Mouse (Mus musculus): ENCODE measurements around the gene Klhl2.

Klhl2 gene

GRCm38 (mm10) chr8:64849897-64850541, at the start of gene Klhl2:
Gene Klhl2, minus strand, starts transcription at chr8:64850017.
- DNase-seq (ENCODE audit: low spot score in 2 of 2): peak; percentile 36 to 72

- no peak for DNase-seq (ENCODE audit: low spot score in 2 of 2)
These were observed 48.9 kb upstream of the Klhl2 start for GRCm38 (mm10) chr8:64898710-64899109.

DNA sequence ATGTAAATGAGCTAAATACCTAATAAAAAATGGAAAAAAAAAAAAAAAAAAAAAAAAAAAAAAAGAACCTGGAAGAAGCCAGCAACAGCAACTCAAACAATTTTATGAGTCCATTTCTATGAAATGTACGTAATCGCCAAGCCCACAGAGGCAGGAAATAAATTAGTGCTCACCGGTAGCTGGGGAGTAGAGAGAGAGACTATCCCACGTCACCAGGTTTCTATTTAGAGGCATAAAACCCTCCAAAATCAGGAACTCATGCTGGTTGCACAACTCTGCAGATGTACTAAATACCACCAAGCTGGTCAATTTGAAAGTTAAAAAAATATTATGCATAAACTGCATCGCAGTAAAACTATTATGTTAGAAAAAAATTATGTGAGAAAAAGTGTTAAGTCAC, 46.9 kb upstream of the Klhl2 start:
- DNase-seq (ENCODE audit: low spot score in 2 of 2): no peak

- no peak for DNase-seq (ENCODE audit: low spot score in 2 of 2)
These were observed 30.9 kb upstream of the Klhl2 start for GRCm38 (mm10) chr8:64880619-64881200.

DNA sequence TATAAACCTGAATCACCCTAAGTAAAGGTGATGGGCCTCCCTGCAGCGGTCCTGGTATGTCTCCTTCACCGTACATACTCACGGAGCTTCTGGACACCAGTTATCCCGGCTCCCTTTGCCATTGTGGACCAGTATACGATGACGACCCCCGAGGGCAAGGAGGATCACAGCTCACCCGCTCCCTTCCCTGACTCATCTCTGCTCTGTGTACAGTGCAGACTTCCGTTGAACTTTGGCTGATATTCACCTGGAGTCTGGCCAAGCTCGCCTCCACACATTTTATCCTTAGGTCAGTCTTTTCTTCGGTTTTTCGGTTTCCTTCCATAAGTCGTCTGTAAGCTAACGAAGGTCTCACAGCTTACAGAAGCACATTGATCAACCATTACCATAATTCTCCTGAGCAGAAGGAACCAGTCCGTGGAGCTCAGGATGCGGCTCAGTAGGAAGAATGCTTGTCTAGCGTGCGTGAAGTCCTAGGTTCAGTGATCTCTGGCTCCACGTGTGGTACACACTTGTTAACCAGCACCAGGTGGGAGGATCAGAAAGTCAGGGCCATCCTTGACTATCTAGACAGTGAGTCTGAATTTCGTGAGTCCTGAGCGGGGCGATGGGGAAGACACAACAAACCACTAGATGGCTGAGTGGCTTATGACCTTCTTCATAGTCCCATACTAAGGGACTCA, 28.0 kb upstream of the Klhl2 start:
- DNase-seq (ENCODE audit: low spot score in 2 of 2): no peak

DNA sequence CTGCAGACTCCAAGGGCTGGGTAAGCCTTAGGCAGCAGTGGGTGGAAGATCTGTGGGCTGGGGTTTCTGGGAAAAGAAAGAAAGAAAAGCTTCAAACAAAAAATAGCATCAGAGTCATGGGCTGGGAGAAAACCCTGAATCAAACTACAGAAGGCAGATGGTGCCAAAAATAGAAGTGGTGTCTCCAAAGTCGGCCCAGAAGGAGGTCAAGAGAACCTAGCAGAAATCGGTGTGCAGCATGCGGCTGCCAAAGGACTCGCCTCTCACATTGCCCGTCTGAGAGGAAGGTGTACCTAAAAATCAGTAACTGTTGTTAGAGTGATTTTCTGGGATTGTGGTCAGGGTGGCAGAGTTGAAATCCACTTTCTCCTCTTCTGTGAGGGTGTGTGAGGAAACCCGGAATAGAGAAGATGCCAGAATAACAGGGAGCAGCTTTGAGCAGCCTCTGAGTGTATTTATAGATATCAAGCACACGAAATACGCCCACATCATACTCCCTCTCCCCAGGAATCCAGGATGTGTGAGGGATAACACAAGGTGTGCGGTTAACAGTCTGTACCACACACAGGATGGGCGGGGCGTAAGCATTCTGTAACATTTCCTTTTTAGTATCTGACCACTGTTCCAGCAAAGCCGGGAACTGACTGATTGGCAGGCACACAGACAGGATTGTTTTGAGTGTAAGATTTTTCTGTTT, 21.8 kb upstream of the Klhl2 start:
- DNase-seq (ENCODE audit: low spot score in 2 of 2): no peak

GRCm38 (mm10) chr8:64870218-64870617, 20.4 kb upstream of the Klhl2 start:
- DNase-seq (ENCODE audit: low spot score in 2 of 2): no peak

DNA sequence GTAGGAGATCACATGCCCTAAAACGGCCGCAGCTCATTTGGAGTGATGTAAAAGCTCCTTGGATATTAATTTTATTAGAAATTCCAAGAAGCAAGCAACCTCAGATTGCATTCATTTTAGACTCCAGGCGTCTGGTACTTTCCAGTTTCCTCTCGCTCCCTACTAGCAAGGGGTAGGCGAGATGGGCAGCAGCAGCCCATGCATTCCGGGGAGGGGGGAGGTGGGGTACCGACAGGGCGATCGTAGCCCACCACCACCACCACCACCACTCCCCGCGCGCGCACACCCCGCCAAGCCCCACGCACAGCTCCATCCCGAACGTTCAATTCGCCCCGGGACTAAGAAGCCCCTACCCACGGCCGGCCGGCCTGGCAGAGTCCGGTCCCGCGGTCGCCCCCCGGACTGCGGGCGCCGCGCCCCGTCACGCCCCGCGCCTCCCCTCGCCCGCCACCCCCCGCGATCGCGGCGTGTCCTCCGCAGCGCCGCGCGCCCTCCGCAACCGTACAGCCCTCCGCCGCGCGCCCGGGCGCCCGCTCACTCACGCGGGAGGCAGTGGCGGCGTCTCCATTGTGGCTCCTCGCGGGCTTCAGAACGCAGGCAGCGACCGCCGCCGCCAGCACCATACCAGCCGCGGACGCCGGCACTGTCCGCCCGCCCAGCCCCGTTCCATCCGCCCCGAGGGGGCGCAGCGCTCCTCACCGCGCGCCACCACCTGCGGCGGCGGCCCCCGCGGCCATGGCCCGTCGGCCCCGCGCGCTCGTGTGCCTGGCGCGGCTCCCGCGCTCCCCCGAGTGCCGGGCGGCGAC, 523 bp downstream of the Klhl2 start:
- DNase-seq (ENCODE audit: low spot score in 2 of 2): peak; percentile 25 to 52

DNA sequence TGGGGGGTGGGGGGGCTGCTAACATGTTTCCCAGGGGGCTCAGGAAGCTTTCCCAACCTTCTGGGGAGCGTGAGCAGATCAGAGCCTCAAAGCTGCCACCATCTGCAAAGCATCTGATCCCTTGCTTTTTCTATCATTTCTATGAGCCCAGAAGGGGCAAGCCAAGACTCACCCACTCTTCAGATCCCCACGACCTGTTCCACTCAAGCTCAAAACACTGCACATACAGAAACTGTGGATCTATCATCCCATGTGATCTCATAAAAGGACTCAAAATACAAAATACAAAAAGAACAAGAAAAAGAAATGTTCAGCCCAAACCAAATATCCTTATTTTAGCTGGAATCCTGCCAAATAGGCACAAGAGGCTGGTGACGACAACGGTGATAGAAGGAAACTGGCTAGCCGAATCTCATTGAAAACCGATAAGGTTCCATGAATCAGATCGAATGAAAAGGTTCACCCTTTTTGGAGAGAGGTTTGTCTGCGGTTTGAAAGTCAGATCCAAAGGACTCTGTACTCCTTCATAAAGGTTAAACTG, 1.5 kb downstream of the Klhl2 start:
- no peak for DNase-seq (ENCODE audit: low spot score in 2 of 2)

DNA sequence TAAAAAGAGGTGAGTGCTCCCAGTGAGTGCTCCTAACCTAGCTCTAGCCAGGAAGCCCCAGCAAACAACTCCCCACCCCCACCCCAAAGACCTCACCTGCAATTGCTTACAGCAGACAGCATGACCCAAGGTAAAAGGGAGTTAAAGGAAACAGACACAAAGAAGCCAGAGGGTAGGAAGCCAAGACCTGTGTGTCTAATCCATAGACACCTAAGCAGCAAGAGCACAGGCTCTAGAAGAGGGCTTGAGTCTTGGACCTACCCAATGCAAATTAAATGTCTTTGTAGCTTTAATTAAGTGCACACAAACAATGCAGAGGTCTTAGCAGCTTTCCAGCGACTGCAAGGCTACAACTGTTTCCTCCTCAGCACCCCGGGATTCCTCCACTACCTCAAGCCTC, 2.2 kb downstream of the Klhl2 start:
- no peak for DNase-seq (ENCODE audit: low spot score in 2 of 2)

DNA sequence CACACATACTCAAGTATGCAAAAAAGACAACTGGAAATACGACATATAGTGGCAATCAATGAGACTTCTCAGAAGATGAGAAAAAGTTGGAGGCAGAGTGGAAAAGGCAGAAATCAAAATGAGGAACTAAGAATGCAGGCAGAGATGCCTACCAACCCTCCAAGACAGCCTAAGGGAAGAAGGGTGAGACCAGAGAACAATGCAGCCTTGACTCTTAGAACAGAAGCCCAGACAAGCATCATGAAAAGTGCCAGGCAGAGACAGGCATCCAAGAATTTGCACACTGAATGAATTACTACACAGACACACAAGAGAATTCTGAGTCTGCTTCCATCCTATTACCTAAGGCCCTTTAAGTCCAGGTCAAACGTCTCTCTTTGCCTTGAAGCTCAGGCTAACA, 2.6 kb downstream of the Klhl2 start:
- DNase-seq (ENCODE audit: low spot score in 2 of 2): no peak

DNA sequence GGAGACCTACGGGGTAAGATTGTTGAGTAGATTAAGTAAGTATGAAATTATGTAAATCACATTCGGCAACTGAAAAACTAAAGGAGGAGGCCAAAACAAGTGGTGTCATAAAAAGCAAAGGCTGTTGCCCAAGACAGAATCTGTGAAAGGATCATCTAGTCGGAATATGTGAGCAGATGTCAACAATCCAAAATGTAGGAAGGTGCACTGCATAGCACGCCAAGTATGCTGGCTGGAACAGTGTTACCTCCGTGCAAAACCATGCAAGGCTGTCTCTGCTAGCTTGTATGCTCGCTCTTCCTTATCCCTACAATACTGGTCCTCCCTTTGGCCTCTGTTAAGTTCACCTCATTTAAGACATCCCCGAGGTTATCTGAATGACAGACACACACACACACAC, 4.5 kb downstream of the Klhl2 start:
- DNase-seq (ENCODE audit: low spot score in 2 of 2): no peak

DNA sequence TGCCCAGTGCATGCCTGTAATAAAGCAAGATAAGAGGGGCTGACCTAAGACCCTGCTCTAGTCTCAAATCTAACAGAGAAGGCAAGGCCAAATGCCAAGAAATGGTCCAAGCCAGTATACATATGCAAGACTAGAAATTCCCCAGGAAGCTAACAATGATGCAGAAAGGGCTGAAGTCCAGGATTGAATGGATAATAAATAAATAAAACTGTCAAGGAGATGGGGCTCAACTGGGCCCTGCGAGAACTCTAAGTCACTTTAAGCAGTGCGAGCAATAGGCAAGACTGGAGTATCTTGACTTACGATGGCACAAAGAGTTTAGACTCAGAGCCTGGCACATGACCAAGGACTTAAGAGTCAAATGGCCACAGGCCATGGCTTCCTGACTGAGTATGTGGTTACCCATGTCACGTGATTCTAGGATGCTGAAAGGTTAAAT, 5.8 kb downstream of the Klhl2 start:
- no peak for DNase-seq (ENCODE audit: low spot score in 2 of 2)

- no peak for DNase-seq (ENCODE audit: low spot score in 2 of 2)
These were observed 6.6 kb downstream of the Klhl2 start for GRCm38 (mm10) chr8:64843168-64843567.

- DNase-seq (ENCODE audit: low spot score in 2 of 2): no peak
These were observed 7.9 kb downstream of the Klhl2 start for GRCm38 (mm10) chr8:64841747-64842406.

DNA sequence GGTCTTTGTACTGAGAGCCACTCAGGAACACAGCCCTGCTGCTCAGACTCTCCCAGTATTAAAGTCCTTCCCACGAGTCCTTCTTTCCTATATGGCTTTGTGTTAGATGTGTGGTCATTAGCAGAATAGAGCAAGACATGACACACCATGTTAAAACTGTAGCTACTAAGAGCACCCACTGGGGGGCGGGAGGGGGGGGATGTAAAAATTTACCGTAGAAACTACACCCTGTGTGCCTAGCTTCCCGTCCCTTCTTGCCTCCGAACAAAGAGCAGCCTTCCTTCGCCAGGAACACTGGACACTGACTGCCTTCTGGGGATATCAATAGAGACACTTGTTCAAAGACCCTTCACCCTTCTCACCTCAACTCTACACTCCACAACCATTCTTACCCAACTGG, 10.2 kb downstream of the Klhl2 start:
- no peak for DNase-seq (ENCODE audit: low spot score in 2 of 2)

- no peak for DNase-seq (ENCODE audit: low spot score in 2 of 2)
These were observed 14.2 kb downstream of the Klhl2 start for GRCm38 (mm10) chr8:64835475-64836122.

- DNase-seq (ENCODE audit: low spot score in 2 of 2): no peak
These were observed 15.5 kb downstream of the Klhl2 start for GRCm38 (mm10) chr8:64834071-64834877.

- no peak for DNase-seq (ENCODE audit: low spot score in 2 of 2)
These were observed 17.2 kb downstream of the Klhl2 start for GRCm38 (mm10) chr8:64832581-64833135.

Data from spleen, postnatal 10 days (tissue).